Mouse (Mus musculus): ENCODE measurements around the gene Gm7029.
A peak's percentile ranks its signal among the peaks of the same experiment; 100 is the strongest.

Gene Gm7029

GRCm38 (mm10) chr17:33914969-33915391 lies 41.3 kb downstream of the Gm7029 start:
- DNase-seq: no peak

GRCm38 (mm10) chr17:33915671-33916250 lies 42.1 kb downstream of the Gm7029 start, which contains the start of the genes Tapbp and Zbtb22:
TSS of gene Tapbp (plus strand) at chr17:33915899.
TSS of gene Zbtb22 (plus strand) at chr17:33915904.
- peak; percentile 98 for DNase-seq

- DNase-seq: peak in 1 of 2 experiments; percentile 15
Measured at GRCm38 (mm10) chr17:33916294-33916693, 42.7 kb downstream of the Gm7029 start.

- peak in 1 of 2 experiments; percentile 17 for DNase-seq
Measured at GRCm38 (mm10) chr17:33916847-33917655, 43.4 kb downstream of the Gm7029 start.

- DNase-seq: no peak
Measured at GRCm38 (mm10) chr17:33917656-33918292, 44.1 kb downstream of the Gm7029 start.

- peak in 1 of 2 experiments; percentile 12 for DNase-seq
Measured at GRCm38 (mm10) chr17:33918293-33919203, 44.9 kb downstream of the Gm7029 start.

GRCm38 (mm10) chr17:33919351-33920281 lies 46.0 kb downstream of the Gm7029 start:
- peak; percentile 59 to 76 for DNase-seq

- peak; percentile 90 to 95 for DNase-seq
Measured at GRCm38 (mm10) chr17:33920282-33921097, 46.9 kb downstream of the Gm7029 start.

GRCm38 (mm10) chr17:33921361-33921760 lies 47.7 kb downstream of the Gm7029 start:
- DNase-seq: no peak
